Mouse (Mus musculus): ENCODE measurements around the gene Trim37.
"Not testable (repeated sequence)": the region's sequence is repeated elsewhere in the genome, so short reads cannot be mapped to it uniquely, and the experiment has no call there.

The Trim37 gene

GRCm38 (mm10) chr11:87234743-87235485, 108.0 kb downstream of the Trim37 start:
- DNase-seq: no peak

- no peak for DNase-seq
These were observed 108.6 kb downstream of the Trim37 start for GRCm38 (mm10) chr11:87235486-87235872.

DNA sequence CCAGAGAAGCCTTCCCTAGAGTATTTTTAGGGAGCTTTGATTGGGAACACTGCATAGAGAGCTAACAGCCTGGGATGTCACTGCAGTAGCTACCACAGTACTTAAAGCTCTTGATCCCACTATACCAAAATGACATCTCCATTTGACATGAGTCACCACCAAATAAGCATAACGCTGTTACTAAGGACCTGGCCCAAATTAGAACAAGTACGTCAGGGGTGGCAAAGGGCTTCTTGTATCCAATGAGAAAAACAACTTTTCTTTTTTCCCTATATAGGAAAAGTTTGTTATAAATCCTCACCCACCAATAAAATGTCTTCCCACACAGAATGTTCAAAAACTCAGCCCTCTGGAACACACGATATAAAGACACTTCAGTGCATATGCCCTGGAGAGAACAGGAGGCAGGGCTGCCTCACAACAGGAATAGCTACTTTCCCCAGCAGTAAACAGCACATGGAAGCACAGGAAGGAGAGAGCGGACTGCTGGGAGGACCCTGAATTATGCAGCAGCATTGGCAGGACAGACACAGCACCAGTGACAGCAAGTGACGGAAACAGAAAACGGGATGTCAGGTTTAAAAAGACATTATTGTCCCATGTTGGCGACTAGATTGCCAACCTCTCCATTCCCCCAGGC, 112.1 kb downstream of the Trim37 start:
- no peak for DNase-seq

- DNase-seq: no peak
These were observed 113.4 kb downstream of the Trim37 start for GRCm38 (mm10) chr11:87240141-87240832.

DNA sequence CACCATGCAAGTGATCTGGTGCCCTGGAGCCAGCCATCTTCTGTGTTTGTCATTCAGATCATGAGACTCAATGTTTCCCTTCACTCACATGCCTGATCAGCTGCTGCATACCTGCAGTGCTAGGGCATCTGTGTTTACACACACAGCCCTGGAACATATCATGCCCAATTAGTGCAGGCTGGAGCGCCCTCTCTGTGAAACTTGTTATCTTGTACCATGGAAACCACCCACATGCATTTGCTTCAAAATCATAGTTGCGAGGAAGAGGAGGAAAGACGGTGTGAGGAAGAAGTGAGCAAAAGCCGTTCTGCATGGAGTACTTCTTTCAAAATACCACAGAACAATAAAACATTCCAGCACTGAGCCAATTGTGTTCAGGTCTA, 113.9 kb downstream of the Trim37 start:
- no peak for DNase-seq

DNA sequence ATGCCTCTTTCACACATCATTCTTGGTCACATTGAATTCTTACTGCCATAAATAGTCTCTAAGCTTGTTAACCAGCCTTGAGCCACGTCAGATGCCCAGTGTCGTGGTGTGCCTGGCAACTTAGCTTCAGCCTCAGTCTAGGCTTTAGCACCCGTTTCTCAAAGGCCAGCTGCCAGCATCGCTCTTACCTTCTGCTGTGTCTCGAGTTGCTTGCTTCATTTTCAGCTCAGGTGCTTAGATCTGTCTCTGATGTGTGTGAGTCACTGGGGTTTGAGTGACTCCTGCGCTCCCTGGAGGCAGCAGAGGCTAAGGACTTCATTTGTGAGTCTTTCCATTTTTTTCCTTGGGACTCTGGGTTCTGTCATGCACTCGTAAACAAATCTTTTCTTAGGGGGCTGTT, 114.4 kb downstream of the Trim37 start:
- DNase-seq: no peak

DNA sequence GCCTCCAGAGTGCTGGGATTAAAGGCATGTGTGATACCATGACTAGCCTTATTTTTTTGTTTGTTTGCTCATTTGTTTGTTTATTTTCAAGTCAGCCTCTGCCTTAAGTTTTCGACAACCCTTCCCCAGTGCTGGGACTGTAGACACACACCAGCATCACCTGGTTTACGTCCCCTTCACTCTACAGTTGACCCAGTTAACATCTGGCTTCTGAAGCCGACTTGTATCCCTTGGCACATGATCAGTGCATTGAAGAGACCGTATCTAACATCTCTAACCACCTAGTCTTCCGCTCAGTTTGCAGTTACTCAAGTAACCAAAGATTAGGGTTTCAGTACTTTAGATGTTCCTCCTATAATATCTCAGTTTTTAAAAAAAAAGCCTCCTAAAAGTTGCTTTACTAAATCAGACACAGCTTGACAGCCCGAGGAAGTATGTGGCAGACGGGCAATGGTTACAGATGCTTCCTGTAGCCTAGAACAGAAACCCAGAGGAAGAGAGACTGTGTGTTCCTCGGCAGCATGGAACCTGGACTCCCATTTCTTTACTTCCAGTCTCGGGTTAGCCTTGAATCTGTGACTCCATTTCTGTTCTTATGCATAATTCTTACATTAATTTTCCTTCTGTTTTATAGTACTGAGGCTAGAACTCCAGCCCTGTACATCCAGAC, 118.4 kb downstream of the Trim37 start:
- DNase-seq: no peak

DNA sequence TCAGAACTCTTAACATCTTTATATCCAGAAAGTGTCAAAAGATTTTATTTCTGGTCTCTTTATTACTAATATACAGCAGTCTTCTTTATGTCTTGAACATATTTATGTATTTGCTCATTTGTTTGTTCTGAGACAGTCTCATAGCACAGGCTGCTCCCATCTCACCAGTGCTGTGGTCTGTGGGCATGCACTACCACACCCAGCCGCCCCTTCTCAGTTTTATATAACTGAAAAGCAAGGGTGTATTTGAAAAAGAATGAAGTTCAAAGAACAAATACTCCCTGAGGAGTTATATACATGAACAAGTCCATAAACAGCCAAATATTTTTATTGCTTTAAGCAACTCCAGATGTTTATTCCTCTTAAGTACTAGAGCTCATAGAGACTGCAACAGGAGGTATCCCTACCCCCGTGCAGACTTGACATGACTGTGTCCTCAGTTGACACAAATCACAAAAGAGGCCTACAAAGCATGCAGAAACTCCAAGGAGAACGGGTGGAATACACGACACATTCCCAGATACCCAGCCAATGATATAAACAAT, 119.3 kb downstream of the Trim37 start:
- DNase-seq: no peak

DNA sequence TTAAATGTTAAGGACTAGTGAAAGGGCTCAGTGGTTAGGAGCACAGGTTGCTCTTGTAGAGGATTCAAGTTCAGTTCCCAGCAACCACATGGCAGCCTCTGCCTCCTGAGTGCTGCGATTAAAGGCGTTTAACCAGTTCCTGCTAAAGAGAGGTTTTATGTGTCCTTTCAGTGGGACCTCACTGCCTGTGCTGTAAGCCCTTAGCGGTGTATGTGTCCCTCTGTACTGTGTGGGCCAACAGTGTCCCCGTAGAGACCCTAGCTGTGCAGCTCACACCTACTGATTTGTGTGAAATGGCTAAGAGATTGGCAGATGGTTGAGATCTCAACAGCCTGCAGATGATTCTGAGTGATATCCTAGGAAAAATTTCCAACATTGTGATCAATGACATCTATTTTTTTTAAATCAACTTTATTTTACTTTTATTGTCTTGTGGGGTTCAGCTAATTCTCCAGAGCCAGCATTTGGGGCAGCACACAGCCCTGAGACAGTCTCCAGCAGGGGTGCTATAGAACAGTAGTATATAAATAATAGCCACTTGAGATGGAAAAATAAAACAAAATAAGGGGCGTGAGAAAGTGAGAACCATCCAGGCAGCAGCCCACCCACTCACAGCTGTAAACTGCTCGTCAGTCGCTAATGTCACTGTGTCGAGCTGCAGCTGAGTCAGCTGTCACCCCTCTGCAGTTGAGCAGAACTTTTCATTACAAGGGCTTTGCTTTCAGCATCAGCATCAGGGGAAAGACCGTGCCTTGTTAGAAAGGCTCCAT, 120.0 kb downstream of the Trim37 start:
- no peak for DNase-seq

DNA sequence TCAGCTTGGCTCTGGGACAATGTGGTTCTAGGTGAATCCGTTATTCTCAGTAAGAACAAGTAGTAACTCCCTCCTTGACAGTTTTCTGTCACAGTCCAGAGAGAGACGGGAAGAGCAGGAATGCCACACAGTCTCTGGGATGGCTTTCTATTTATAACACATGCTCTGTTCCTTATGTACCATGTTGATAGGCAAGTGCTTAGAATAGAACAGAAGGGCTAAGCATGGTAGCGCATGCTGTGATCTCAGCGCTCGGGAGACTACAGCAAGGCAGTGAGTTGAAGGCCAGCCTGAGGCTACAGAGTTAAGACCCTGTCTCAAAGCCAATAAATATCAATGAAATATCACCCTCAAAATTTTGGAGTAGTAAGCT, 120.6 kb downstream of the Trim37 start:
- no peak for DNase-seq

GRCm38 (mm10) chr11:87250132-87250531, 123.3 kb downstream of the Trim37 start:
- no peak for DNase-seq

GRCm38 (mm10) chr11:87253294-87253693, 126.4 kb downstream of the Trim37 start:
- no peak for DNase-seq

DNA sequence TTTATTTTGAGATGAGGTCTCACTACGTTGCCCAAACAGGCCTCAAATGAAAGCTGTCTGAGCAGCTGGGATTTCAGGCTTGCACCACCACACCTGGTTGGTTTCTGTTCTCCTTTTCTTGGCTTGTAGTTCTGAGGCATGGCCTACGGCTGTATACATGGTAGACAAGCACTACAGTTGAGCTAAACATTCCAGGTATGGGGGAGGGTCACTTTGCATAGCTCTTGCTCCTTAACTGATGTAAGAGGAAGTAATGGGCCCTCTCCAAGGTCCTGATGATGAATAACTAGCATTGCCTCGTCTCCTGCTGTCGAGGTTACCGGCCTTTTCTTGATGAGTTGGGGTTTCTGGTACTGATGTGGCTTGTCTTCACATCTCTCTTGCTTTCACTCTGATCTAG, 127.3 kb downstream of the Trim37 start:
- DNase-seq: no peak

- no peak for DNase-seq
These were observed 130.4 kb downstream of the Trim37 start for GRCm38 (mm10) chr11:87257282-87257681.

- no peak for DNase-seq
These were observed 132.9 kb downstream of the Trim37 start for GRCm38 (mm10) chr11:87259792-87260191.

- not testable (repeated sequence) for DNase-seq
These were observed 134.8 kb downstream of the Trim37 start for GRCm38 (mm10) chr11:87261705-87262104.

- DNase-seq: no peak
These were observed 137.1 kb downstream of the Trim37 start for GRCm38 (mm10) chr11:87263946-87264345.

DNA sequence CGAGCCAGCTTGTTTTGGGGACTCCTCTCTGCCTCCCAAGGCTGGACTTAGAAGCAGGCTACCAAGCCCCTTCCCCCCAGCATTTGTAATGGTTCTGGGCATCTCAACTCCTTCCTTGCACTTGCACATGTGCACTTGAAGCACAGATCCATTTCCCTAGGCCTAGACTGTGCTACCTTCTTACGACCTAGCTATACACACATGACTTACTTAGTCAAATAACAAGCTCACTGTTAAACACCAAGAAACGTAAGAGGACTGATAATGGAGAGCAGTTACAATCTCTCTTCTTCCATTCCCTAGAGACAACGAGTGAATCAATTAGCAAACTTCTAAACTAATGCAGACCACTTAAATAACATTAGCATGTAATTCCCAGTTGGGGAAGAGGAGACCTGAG, 139.4 kb downstream of the Trim37 start:
- no peak for DNase-seq

DNA sequence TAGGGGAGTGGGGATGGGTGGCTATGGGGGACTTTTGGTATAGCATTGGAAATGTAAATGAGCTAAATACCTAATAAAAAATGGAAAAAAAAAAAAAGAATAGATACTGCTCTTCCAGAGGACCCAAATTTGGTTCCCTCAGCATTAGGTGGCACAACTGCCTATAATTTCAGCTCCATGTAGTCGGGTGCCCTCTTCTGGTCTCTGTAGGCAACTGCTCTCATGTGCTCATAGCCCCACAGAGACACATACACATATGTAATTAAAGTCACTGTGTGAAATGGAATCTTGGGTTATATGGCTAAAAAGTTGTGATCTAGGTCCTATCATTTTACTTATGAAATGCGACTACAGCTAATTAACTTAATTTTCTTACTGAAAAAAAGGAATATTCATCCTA, 141.9 kb downstream of the Trim37 start:
- no peak for DNase-seq
